Mouse (Mus musculus): ENCODE measurements around the gene Cklf. TPM values are rescaled to one million over a fixed set of nuclear protein-coding genes. Genes with fewer than 3 reads are reported as not detected.
"Not testable (repeated sequence)": the region's sequence is repeated elsewhere in the genome, so short reads cannot be mapped to it uniquely, and the experiment has no call there.

Cklf gene
- polyA plus RNA-seq, 1 experiment from 2014 or later: 39.1 TPM

GRCm38 (mm10) chr8:104268368-104268767 is 17.7 kb downstream of the Cklf start:
- no peak for TF ChIP-seq CTCF (IDR thresholded peaks at IDR 0.05; ENCODE audit: low read depth)
- Histone ChIP-seq H3K9me3 (ENCODE audit: low read depth, low read length) (no peaks in the 10 kb centered on the region), H3K9ac (no peak overlapping the region), H3K36me3 (ENCODE audit: insufficient read depth) (0 out of 2 replicates have a peak, but pooled peaks cover 14% of the 10 kb centered on the region), H3K4me2 (no peak overlapping the region), H3K4me1 (ENCODE audit: insufficient read depth) (no peaks in the 10 kb centered on the region), H3K27ac (ENCODE audit: low read depth) (no peak overlapping the region), H3K4me3 (ENCODE audit: low read depth, low read length) (no peak overlapping the region), H3K27me3 (ENCODE audit: insufficient read depth, low read length) (no peaks in the 10 kb centered on the region)
- DNase-seq (no peak), ATAC-seq (ENCODE audit: insufficient read depth) (no peak)

GRCm38 (mm10) chr8:104268937-104269440 is 18.3 kb downstream of the Cklf start:
- ATAC-seq (ENCODE audit: insufficient read depth) (no peak), DNase-seq (no peak)
- 81% methylated on average over 6 of the region's 6 CpGs for WGBS
- no peak for TF ChIP-seq CTCF (IDR thresholded peaks at IDR 0.05; ENCODE audit: low read depth)
- Histone ChIP-seq H3K27ac (ENCODE audit: low read depth) (no peak overlapping the region), H3K4me2 (no peak overlapping the region), H3K36me3 (ENCODE audit: insufficient read depth) (0 out of 2 replicates have a peak, but pooled peaks cover 7% of the 10 kb centered on the region), H3K4me1 (ENCODE audit: insufficient read depth) (no peaks in the 10 kb centered on the region), H3K9me3 (ENCODE audit: low read depth, low read length) (no peaks in the 10 kb centered on the region), H3K27me3 (ENCODE audit: insufficient read depth, low read length) (no peaks in the 10 kb centered on the region), H3K4me3 (ENCODE audit: low read depth, low read length) (no peak overlapping the region), H3K9ac (no peak overlapping the region)

GRCm38 (mm10) chr8:104293081-104293480 is 42.4 kb downstream of the Cklf start, which contains the start of gene Cmtm2a:
Gene Cmtm2a, minus strand, starts transcription at chr8:104293181.
- not testable (repeated sequence) for ATAC-seq (ENCODE audit: insufficient read depth); H3K4me3 ChIP-seq (ENCODE audit: low read depth, low read length); H3K9ac ChIP-seq; H3K36me3 ChIP-seq (ENCODE audit: insufficient read depth); DNase-seq; H3K4me1 ChIP-seq (ENCODE audit: insufficient read depth); H3K4me2 ChIP-seq; H3K27me3 ChIP-seq (ENCODE audit: insufficient read depth, low read length); H3K27ac ChIP-seq (ENCODE audit: low read depth); H3K9me3 ChIP-seq (ENCODE audit: low read depth, low read length)
- 78% methylated on average over 12 of the region's 12 CpGs for WGBS

GRCm38 (mm10) chr8:104294396-104294795 is 43.7 kb downstream of the Cklf start:
- ATAC-seq (ENCODE audit: insufficient read depth) (no peak), DNase-seq (no peak)
- 77% methylated on average over 1 of the region's 1 CpGs for WGBS

GRCm38 (mm10) chr8:104301577-104301976 is 50.9 kb downstream of the Cklf start:
- H3K4me1 ChIP-seq (ENCODE audit: insufficient read depth); H3K4me3 ChIP-seq (ENCODE audit: low read depth, low read length); DNase-seq; H3K36me3 ChIP-seq (ENCODE audit: insufficient read depth); H3K27ac ChIP-seq (ENCODE audit: low read depth); ATAC-seq (ENCODE audit: insufficient read depth); H3K4me2 ChIP-seq; H3K9ac ChIP-seq; H3K9me3 ChIP-seq (ENCODE audit: low read depth, low read length); H3K27me3 ChIP-seq (ENCODE audit: insufficient read depth, low read length): not testable (repeated sequence)
- 20% methylated on average over 3 of the region's 3 CpGs for WGBS

More at GRCm38 (mm10) chr8:104294396-104294795, 43.7 kb downstream of the Cklf start:
- Histone ChIP-seq H3K4me1 (ENCODE audit: insufficient read depth) (no peaks in the 10 kb centered on the region), H3K4me3 (ENCODE audit: low read depth, low read length) (no peak overlapping the region), H3K9ac (no peak overlapping the region), H3K27ac (ENCODE audit: low read depth) (no peak overlapping the region), H3K36me3 (ENCODE audit: insufficient read depth) (no peaks in the 10 kb centered on the region), H3K4me2 (no peak overlapping the region), H3K27me3 (ENCODE audit: insufficient read depth, low read length) (no peaks in the 10 kb centered on the region), H3K9me3 (ENCODE audit: low read depth, low read length) (no peaks in the 10 kb centered on the region)
- no peak for TF ChIP-seq CTCF (IDR thresholded peaks at IDR 0.05; ENCODE audit: low read depth)

- not testable (repeated sequence) for H3K36me3 ChIP-seq (ENCODE audit: insufficient read depth); H3K4me2 ChIP-seq; ATAC-seq (ENCODE audit: insufficient read depth); H3K4me1 ChIP-seq (ENCODE audit: insufficient read depth); H3K9me3 ChIP-seq (ENCODE audit: low read depth, low read length); H3K27ac ChIP-seq (ENCODE audit: low read depth); DNase-seq; H3K4me3 ChIP-seq (ENCODE audit: low read depth, low read length); H3K9ac ChIP-seq; H3K27me3 ChIP-seq (ENCODE audit: insufficient read depth, low read length)
- WGBS: 86% methylated on average over 4 of the region's 4 CpGs
Observed at GRCm38 (mm10) chr8:104302536-104302935, 51.9 kb downstream of the Cklf start.

GRCm38 (mm10) chr8:104304962-104305361 is 54.3 kb downstream of the Cklf start:
- 83% methylated on average over 11 of the region's 11 CpGs for WGBS
- no peaks in the 10 kb centered on the region for H3K36me3 ChIP-seq (ENCODE audit: insufficient read depth)
- ATAC-seq (ENCODE audit: insufficient read depth): no peak
- H3K27me3 ChIP-seq (ENCODE audit: insufficient read depth, low read length): no peaks in the 10 kb centered on the region
- H3K9me3 ChIP-seq (ENCODE audit: low read depth, low read length): no peaks in the 10 kb centered on the region
- no peak overlapping the region for H3K4me3 ChIP-seq (ENCODE audit: low read depth, low read length)
- no peak for DNase-seq
- H3K4me1 ChIP-seq (ENCODE audit: insufficient read depth): no peaks in the 10 kb centered on the region
- H3K27ac ChIP-seq (ENCODE audit: low read depth): no peak overlapping the region
- no peak for TF ChIP-seq CTCF (IDR thresholded peaks at IDR 0.05; ENCODE audit: low read depth)
- no peak overlapping the region for H3K9ac ChIP-seq
- H3K4me2 ChIP-seq: no peak overlapping the region

- WGBS: 41% methylated on average over 6 of the region's 6 CpGs
- not testable (repeated sequence) for H3K36me3 ChIP-seq (ENCODE audit: insufficient read depth); H3K4me2 ChIP-seq; H3K4me1 ChIP-seq (ENCODE audit: insufficient read depth); H3K9me3 ChIP-seq (ENCODE audit: low read depth, low read length); H3K27ac ChIP-seq (ENCODE audit: low read depth); ATAC-seq (ENCODE audit: insufficient read depth); H3K27me3 ChIP-seq (ENCODE audit: insufficient read depth, low read length); DNase-seq; H3K4me3 ChIP-seq (ENCODE audit: low read depth, low read length); H3K9ac ChIP-seq
Observed at GRCm38 (mm10) chr8:104308341-104308740, 57.7 kb downstream of the Cklf start.

- H3K4me3 ChIP-seq (ENCODE audit: low read depth, low read length); H3K27me3 ChIP-seq (ENCODE audit: insufficient read depth, low read length); H3K9ac ChIP-seq; H3K27ac ChIP-seq (ENCODE audit: low read depth); DNase-seq; H3K9me3 ChIP-seq (ENCODE audit: low read depth, low read length); H3K4me2 ChIP-seq; ATAC-seq (ENCODE audit: insufficient read depth); H3K36me3 ChIP-seq (ENCODE audit: insufficient read depth); H3K4me1 ChIP-seq (ENCODE audit: insufficient read depth): not testable (repeated sequence)
- WGBS: 85% methylated on average over 36 of the region's 36 CpGs
Observed at GRCm38 (mm10) chr8:104309441-104310155, 58.9 kb downstream of the Cklf start, which contains the start of the genes Gm45711 and Cmtm1. Gene Gm45711, minus strand, starts transcription at chr8:104310081. Gene Cmtm1, minus strand, starts transcription at chr8:104310145.

- 86% methylated on average over 3 of the region's 3 CpGs for WGBS
Observed at GRCm38 (mm10) chr8:104312023-104312422, 61.4 kb downstream of the Cklf start.

More at GRCm38 (mm10) chr8:104312023-104312422, 61.4 kb downstream of the Cklf start:
- not testable (repeated sequence) for H3K9me3 ChIP-seq (ENCODE audit: low read depth, low read length); H3K27ac ChIP-seq (ENCODE audit: low read depth); DNase-seq; ATAC-seq (ENCODE audit: insufficient read depth); H3K27me3 ChIP-seq (ENCODE audit: insufficient read depth, low read length); H3K4me3 ChIP-seq (ENCODE audit: low read depth, low read length); H3K9ac ChIP-seq; H3K4me2 ChIP-seq; H3K4me1 ChIP-seq (ENCODE audit: insufficient read depth); H3K36me3 ChIP-seq (ENCODE audit: insufficient read depth)

All from lung, embryonic 14.5 days (tissue).